Mouse (Mus musculus): ENCODE results near the gene Capn12.

The Capn12 gene

DNA sequence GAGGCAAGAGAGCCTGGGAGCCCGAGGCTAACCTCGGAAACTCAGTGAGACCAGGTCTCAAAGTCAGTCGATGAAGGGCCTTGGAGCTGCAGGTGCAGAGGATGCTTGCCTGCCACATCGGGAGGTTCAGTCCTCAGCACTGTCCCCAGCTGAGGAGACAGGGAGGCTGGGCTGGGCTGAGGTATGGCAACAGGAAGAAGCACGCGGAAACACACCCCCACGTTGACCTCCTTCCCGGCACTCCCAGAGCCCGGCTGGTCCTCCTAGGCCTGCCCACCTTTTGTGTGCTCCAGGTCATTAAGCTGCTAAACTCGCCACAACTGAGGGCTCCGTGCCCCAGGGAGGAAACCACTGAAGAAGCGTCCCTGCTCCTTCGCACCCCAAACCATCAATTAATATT lies at the start of gene Capn12:
Capn12 (plus strand) TSS at position 224 of the 400 bp plus-strand sequence.
- no peak for DNase-seq (ENCODE audit: low read depth)

DNA sequence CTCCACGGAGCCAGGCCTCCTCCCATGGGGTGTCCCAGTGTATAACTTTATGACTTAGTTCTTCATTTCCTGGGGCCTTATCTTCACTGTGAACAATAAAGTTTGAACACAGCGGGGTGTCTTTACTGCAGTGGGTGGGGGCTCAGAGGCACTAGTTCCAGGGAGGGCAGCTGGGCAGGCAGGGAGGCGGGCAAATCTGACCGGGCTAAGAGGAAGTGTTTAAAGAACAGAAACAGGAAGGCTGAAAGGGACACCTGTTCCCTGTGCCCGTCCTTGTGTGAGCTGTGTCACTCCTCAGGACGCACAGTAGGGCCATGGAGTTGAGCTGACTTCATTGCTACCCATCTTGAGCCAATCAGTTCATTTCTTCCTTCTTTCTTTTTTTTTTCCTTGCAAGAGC lies 49.1 kb upstream of the Capn12 start:
- no peak for DNase-seq (ENCODE audit: low read depth)

DNA sequence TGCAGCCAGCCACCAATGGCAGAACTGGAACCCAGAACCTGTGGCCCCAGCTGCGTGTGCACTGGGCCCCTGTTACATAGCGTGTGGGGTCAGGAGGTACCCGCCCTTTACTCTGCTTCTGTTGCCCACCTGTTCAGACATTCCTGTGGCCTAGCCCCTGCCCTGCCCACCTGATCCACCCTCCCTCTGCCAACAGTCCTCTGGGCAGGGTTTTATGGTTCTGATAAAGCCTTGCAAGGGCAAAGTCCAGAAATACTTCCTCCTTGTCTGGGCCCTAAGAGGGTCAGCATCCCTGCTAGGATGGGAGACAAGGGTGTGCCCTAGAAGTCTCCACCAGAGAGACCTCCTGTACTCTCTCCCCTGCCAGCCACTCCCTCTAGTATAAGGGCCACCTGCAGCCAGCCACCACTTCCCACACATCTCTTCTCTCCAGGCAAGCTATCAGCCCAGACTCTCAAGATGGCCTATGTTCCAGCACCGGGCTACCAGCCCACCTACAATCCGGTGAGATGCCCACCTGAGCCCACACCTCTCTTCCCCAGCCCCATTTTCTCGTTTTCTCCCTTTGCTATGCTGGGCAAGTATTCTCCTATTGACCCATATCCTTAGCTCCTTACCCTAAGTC lies 47.4 kb upstream of the Capn12 start, which contains the start of gene Lgals4:
Lgals4 (plus strand) TSS at position 132 of the 625 bp plus-strand sequence.
- no peak for DNase-seq (ENCODE audit: low read depth)

DNA sequence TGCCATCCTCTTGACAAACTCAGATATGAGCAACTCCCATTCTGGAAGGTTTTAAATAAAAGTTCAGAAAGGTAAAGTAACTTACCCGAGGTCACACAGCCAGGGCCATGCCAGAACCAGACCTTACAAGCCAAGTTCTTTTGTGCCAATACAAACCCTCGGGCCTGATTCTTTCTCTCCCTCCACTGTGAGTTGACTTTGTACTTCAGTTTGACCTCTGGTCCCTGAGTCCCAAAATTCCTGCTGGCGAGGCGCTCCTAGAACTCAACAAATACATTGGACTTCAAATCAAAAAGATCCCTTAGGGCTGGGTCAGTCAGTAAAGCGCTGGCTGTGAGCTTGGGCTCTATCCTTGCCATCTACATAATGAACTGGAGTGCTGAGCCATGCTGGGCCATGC lies 44.3 kb upstream of the Capn12 start:
- DNase-seq (ENCODE audit: low read depth), result no peak

DNA sequence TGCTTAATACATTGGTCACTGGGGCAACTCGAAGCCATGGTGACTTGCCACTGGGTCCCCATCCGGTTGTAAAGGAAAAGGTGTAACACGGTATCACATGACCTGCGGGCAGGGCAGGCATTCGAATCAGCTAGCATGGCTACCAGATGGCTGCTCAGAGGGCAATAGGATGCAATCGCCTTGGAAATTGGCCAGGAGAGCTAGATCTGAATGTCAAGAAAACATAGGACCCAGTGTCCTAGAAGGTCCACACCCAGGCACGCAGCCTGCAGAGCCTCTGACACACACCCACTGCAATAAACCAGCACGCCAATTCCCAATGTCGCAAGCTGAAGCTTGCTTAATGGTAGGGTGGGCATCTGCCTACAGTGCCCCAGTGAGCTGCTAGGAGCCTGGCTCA lies 42.9 kb upstream of the Capn12 start:
- no peak for DNase-seq (ENCODE audit: low read depth)

DNA sequence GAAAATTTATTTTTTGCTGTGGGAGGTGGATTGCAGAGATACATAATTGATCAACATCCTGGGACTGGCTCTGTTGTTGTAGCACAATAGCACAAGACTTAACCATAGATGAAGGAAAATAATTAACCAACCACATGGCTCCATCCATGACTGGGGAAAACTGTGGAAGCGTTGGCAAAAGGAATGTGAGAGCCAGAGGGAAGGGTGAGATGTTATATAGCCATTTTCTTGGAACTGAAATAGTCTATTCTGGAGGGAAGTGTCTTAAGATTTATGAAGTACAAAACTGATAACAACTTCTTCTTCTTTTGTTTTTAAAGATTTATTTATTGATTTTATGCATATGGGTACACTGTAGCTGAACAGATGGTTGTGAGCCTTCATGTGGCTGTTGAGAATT lies 33.9 kb upstream of the Capn12 start:
- DNase-seq (ENCODE audit: low read depth), result no peak

DNA sequence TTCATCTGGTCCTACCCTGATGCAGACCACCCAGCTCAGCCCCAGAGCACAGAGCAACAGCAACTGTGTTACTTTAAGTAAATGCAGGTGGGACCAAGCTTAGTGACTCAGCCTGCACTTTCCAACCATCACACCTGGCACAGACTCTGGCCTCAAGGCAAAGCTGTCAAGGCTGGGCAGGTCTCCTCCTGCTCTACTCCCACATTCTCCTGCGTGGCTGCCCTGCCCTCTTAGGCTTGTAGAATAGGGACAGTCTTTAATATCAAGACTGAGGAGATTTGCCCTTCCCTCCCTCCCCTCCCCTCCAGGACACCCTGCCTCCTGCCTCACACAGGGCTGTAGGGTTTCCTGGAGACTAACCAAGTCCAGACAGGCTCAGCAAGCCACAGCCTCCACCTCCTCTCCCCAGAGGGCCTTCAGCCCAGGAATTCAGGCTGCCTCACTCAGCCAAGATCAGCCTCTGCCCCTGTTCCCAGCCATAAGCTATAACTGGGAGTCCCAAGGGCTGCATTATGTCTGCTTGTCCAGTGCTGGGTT lies 31.5 kb upstream of the Capn12 start:
- peak; percentile 59 for DNase-seq (ENCODE audit: low read depth)

DNA sequence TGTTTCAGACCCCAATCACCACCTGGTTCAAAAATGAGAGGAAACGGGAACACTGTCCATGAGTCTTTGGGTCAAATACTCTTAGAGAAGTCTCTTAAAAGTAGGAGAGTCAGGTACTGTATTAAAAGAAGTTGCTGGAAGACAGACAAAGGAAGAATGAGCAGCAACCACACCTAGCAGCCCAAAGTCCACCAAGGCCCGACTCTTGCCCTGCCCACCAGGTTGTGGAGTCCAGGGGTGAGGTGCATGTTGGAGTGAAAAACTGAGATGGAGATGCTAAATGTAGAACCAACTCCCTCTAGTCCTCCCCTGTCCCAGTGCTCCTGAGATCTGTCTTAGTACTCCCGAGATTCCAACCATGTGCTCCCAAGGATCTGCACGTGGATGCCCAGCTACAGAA lies 30.6 kb upstream of the Capn12 start:
- no peak for DNase-seq (ENCODE audit: low read depth)

DNA sequence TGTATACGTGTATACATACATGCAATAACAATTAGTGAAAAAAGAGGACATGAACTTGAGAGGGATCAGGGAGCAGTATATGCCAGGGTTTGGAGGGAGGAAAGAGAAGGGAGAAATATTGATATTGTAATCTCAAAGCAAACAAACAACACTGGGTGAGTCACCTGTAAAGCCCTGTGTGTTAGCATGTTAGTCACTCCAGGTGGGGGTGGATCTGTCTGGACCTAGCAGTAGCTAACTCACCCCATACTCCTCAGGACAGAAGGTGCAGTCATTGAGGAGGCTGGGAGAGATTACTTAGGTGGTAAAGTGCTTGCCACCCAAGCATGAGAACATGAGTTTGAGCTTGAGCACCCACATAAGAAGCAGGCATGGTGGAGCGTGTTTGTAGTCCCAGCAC lies 21.3 kb upstream of the Capn12 start:
- DNase-seq (ENCODE audit: low read depth), result no peak

DNA sequence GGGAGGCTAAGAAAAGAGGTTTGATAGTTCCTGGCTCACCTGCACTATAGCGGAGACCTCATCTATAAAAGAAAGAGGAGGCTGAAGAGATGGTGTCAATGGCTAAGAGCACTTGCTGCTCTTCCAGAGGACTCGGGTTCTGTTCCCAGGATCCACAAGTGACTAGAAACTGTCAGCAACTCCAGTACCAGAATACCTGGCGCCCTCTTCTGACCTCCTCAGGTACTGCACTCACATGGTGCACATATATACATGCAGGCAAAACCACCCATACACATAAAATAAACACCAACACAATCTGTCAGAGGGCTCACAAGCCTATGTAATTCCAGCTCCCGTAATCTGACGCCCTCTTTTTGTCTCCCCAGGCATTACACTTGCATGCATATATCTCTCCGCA lies 20.3 kb upstream of the Capn12 start:
- DNase-seq (ENCODE audit: low read depth), result no peak

DNA sequence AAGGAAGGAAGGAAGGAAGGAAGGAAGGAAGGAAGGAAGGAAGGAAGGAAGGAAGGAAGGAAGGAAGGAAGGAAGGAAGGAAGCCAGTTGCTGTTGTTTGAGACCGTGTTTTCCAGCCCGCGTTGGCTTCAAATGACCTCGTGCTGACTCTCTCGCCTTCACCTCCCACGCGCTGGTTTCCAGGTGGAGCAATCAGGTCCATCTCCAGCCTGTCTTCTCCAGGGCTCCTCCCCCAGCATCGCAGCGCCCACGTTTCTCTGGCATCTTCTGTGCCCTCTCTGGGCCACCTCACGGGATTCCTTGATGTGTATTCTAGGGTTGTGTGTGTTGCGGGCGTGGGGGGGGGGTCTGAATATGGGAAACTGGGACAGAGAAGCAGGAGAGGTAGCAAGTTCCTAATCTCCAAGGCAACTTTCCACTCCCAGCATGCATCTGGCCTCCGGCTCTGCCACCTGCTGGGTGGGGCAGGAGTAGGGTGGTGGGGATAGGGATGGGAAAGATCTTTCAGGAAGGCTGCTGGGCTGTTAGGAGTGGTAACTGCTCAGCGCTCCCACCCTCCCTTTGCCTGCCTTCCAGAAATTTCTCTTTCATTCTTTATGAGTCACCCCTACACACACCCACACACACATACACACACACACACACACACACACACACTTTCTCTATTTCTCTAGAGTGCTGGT lies 18.3 kb upstream of the Capn12 start:
- peak; percentile 61 for DNase-seq (ENCODE audit: low read depth)

DNA sequence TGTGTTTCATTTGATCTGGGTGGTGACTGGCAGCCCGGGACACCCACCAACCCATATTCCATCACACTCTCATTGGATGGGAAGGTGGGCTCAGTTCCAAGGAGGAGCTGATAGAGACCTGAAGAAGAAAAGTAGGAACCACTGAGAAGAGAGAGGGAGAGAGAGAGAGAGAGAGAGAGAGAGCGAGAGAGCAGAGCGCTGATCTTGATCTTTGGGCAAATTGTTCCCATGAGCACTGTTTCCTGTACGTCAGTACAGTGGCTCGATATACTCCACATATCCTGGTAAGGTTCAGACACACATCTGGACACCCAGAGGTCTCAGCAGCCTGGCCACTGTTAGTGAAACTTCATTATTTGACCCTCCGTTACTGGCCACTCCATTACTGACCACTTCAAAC lies 17.7 kb upstream of the Capn12 start, which contains the start of gene Lgals7:
Lgals7 (plus strand) TSS at position 314 of the 400 bp plus-strand sequence.
- DNase-seq (ENCODE audit: low read depth), result no peak

DNA sequence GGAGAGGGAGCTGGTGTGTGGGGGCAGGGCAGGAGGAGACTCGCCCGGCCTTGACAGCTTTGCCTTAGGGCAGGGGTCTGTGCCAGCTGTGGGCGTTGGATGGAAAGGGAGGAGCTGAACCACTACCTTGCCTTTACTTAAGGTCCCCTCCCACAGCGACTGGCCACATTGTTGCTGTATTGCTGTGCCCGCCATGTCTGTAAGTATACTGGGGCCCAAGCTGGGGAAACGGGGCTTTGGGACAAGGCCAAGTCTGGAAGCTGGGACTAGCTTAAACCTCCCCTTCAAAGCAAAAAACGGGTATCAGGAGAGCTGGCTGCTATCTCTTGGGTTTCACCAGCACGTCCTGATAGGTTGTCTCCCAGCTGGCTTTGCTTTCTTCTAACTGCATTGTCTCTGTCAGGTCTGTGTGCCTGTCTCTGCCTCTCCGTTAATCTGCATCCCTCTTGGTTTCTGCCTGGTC lies 16.9 kb upstream of the Capn12 start:
- DNase-seq (ENCODE audit: low read depth), result no peak

DNA sequence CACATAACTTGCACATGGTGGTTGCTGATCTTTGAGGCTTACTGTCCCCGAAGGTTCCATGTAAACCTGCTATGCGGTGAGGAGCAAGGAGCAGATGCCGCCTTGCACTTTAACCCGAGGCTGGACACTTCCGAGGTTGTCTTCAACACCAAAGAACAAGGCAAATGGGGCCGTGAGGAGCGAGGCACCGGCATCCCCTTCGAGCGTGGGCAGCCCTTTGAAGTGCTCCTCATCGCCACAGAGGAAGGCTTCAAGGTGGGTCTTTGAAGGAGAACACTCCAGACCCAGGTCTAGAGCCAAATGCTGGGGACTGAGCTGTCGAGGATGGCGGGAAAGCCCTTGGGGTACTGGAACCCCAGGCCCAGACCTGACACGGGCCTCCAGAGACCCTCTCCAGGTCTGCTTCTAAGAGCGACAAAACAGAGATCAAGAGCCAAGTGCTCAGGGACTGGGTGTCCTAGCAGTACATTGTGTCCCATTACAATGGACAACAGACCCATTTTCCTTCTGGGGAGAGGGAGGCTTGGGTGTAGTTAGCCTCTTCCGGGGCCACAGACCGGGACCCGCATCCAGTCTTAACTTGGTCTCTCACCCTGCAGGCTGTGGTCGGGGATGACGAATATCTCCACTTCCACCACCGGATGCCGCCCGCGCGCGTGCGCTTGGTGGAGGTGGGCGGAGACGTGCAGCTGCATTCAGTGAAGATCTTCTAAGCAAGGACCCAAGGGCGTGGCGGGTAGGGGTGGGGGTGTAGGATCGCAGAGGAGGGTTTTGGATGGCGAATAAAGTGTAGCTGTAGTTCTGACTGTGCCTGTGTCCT lies 15.5 kb upstream of the Capn12 start:
- peak; percentile 48 for DNase-seq (ENCODE audit: low read depth)

DNA sequence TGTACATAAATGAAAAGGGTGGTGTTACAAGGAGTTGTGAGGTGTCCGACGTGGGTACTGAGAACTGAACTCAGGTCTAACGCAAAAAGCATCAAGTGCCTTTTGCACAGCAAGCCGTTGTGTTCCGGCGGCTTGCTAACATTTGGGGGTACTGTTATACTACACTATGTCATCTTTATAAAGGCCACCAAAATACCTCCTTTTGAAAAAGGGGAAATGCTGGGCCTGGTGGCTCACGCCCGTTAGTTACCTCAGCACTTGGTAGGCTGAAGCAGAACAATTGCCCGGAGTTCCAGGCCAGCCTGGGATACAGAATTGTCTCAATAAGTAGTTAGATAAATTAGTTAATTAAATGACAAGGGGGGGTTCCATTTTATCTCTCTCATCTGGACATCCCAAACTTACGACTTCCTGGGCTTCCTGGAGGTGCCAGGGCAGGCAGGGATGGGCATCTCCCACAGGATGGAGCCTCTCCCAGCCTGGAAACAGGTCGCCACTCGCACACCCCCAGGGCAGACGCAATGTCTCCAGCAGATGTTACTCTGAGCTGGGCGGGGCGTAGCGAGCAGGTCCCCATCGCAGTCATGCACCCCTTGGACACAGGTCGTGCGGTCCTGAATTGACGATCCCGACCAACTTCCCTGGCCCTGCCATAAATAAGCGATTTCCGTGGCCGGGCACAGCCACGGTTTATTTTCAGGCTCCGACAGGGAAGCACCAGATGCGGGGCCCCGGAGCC lies 14.3 kb upstream of the Capn12 start:
- DNase-seq (ENCODE audit: low read depth), result no peak

DNA sequence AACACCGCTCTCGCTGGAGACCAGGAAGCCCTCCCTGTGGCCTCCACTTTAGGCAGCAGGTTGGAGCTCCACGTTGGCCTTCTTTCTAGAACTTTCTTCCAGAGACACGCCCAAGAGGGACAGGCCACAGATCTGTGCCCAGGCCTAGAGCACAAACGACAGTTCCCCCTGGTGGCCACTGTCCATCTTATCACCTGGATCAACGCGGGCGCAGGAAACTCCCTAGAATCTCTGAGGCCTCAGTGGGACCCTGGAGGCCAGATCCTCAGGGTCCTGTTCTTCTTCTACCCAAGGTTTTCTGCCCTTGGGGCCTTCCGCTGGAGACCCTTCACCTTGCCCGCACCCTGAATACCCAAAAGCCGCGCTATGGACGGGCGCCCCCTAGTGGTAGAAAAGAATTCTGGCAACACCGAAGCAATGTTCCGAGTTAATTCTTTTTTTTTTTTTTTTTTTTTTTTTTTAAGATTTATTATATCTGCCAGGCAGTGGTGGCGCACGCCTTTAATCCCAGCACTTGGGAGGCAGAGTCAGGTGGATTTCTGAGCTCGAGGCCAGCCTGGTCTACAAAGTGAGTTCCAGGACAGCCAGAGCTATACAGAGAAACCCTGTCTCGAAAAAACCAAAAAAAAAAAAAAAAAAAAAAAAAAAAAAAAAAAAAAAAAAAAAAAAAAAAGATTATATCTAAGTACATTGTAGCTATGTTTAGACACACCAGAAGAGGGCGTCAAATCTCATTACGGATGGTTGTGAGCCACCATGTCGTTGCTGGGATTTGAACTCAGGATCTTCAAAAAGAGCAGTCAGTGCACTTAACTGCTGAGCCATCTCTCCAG lies 13.5 kb upstream of the Capn12 start:
- DNase-seq (ENCODE audit: low read depth), result peak; percentile 54

DNA sequence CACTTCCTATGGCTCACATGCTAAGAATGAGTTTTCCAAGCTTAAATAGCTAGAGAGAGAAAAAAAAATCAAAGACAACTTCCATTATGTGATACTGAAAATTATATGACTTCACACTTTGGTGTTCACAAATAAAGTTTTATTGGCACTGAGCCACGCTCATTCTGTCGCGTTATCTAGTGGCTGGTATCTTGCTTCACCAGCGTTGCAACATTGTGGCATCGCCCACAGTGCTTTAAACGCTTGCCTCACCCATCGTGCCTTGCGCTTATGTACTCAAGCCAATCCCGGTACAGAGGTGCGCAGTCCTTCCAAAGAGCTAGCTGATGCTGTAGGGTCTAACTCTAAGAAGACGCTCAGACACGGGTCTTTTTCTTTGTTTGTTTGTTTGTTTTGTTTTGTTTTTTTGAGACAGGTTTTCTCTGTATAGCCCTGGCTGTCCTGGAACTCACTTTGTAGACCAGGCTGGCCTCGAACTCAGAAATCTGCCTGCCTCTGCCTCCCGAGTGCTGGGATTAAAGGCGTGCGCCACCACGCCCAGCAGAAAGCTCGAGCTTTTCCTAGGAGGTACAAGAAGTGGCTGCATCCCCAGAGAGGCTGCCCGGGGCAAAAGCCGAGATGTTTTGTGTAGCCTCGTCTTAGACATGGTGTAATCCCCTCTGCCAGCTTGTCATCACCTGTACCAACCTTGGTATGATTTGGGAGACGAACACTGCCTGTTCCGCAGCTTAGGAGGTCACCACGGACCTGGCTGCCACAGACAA lies 10.1 kb upstream of the Capn12 start:
- no peak for DNase-seq (ENCODE audit: low read depth)

DNA sequence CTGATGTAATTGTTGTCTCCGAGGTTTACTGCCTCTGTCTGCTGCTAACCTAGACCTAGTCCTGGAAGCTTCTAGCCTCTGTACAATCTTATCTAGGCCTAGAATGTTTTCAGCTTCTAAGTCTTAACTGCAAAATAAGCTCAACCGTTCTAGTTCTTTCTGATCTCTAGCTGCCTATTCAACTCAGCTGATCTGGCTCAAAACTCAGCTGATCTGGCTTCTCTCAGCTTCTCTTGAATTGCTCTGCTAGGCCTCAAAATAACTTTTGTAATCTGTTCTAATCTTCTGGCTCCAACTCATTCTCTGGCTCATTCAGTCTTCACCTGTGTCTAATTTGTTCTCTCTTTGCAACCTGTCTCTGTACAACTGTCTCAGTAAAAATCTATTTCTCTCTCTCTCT lies 6.7 kb upstream of the Capn12 start:
- DNase-seq (ENCODE audit: low read depth), result no peak

DNA sequence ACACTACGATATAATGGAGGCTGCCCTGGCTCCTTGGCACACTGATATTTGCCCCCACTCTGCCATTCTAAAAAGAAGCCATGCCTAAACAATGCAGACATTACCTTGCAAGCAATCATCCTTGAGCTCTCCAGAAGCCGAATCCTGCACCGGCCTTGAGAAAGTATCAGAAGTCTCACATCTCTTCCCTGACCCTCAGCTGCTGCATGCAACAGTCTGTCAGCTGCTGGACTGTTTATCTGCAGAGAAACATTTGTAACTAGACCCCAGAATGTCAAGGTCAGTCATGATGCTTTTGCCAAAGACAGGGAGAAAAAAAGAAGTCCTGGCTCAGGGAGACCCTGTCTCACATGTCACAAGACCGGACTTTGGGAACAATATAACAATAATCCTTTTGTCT lies 5.1 kb upstream of the Capn12 start:
- no peak for DNase-seq (ENCODE audit: low read depth)

DNA sequence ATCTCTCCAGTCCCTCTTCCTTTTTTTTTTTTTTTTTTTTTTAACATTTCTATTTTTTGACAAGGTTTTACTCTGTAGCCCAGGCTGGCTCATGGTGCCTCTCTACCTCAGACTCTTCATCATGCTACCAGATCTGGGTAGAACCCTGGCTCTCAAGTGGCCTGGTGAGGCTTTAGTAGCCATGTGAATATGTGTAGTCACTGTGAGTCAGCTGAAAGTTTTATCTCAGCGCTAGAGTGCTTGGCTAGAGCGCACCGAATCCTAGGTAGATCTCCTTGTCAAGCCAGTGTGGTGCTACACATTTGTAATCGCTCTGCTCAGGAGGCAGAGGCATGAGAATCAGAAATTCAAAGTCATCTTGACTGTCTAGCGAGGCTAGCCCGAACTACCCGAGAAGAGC lies 4.1 kb upstream of the Capn12 start:
- DNase-seq (ENCODE audit: low read depth), result no peak

All from fibroblast of lung, adult 2 months (primary cell).